Mouse (Mus musculus): ENCODE measurements around the gene BC048671.

BC048671 gene

GRCm38 (mm10) chr6:90300919-90301318, at the start of gene BC048671:
TSS of gene BC048671 (plus strand) at chr6:90301219.
- in situ Hi-C loops (cut with MboI): no loop called here

GRCm38 (mm10) chr6:90288265-90288664, 12.8 kb upstream of the BC048671 start:
- in situ Hi-C loops (cut with MboI): no loop called here

GRCm38 (mm10) chr6:90306315-90306975, 5.4 kb downstream of the BC048671 start:
- in situ Hi-C loops (cut with MboI): no loop called here

DNA sequence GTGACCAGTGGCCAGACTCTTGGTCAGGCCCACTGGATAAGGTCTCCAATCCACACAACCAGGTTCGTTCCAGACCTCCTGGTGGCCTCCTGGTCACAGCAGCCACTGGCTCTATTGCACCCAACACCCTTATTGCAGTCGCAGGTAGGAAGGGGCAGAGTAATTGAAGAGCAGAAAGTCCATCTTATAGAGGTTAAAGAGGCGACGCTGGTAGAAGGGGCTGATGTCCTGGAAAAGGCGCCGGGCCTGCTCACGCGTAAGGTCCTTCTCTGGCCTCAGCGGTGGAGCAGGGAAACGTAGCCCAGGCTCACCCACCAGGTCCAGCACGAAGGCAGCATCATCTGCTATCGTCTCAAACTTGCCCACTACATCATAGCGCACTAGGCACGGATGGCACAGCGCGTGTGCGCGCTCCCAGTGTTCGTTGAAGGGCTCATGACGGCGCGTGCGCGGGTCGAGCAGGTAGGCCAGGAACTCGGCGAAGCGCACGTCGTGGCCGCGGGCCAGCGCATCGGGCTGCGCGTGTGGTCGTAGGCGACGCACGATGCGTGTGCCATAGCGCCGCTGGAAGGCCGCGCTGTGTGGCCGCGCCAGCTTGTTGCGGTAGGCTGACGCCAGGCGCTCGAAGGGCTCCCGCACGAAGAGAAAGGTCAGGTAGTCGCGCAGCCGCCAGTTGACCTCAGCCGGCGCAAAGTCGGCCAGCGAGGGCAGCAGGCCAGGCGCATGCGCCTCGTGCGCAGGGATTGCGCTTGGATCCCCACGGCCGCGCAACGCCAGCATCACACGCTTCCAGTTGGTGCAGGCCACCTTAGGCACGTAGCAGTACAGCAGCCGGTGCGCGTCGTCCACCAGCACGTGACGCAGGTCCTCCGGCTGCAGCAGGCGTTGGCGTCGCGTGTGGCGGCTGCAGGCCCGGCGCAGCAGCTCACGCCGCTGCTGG, 8.1 kb downstream of the BC048671 start:
- in situ Hi-C loops (cut with MboI): no loop called here

- in situ Hi-C loops (cut with MboI): no loop called here
Observed at GRCm38 (mm10) chr6:90315961-90316360, 14.9 kb downstream of the BC048671 start.

GRCm38 (mm10) chr6:90317510-90318258, 16.7 kb downstream of the BC048671 start:
- in situ Hi-C loops (cut with MboI): no loop called here

- in situ Hi-C loops (cut with MboI): no loop called here
Observed at GRCm38 (mm10) chr6:90319019-90319418, 18.0 kb downstream of the BC048671 start.

DNA sequence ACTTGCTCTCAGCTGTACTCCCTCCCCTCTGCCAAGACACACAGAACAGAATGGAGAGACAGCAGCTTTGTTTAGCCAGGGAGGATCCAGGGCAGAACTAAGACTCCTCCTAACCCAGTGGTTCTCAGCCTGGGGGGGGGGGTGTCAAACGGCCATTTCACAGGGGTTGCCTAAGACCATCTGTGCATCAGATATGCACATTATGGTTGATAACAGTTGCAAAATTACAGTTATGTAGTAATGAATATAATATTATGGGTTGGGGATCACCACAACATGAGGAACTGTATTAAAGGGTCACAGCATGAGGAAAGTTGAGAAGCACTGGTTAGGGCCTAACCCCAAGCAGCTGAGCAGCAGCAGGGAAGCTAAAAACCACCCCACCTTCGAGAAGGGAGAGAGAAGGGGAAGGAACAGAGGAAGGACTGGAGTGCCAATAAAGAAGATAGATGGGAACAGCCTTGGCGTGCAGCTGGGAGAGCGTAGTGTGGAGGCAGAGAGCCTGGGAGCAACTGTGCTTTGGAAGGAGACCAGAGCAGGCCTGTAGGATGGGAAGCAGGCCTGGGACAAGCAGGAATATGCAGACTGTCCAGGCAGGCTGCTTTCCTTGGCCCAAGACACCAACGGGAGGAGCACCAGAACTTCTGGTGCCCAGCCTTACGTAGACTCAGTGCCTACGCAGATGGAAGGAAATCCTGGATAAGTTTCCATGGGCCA, 18.6 kb downstream of the BC048671 start:
- in situ Hi-C loops (cut with MboI): no loop called here

DNA sequence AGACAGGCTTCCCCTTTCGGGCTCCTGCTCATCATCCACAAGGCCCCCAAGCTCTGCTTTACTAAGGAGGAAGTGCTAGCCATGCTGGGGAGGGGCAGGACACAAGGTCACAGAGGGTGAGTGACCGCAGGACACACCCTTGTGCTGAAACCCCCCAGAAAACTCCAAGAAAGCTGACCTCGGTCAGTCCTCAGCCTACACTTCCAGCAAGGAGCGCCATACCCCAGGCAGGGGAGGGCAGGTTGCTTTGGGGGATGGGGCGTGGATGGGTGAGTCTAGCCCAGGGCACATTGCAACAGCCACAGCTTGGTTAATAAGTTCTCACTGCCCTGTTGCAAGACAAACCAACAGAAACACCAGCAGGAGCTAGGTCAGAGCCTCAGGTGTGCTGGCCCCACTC, 19.4 kb downstream of the BC048671 start:
- in situ Hi-C loops (cut with MboI): no loop called here

DNA sequence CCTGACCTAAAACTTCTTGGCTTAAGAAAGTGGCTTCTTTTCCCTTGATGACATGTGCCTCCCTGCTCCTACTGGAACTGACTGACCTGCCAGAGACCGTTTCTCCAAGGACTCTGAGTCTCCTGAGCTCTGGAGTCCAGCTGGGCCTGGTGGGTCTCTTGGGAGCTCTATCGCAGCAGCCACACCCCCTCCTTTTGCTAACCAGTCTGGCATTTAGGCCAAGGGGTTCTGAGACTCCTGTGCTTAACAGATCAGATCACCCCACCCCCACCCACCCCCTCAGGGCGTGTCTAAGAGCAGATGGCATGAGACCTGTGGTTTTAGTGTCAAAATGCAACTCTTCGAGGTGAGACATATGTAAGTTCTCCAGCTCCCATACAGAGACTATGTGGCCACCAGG, 20.8 kb downstream of the BC048671 start:
- in situ Hi-C loops (cut with MboI): no loop called here

GRCm38 (mm10) chr6:90324026-90324425, 23.0 kb downstream of the BC048671 start:
- in situ Hi-C loops (cut with MboI): no loop called here

GRCm38 (mm10) chr6:90324463-90324862, 23.4 kb downstream of the BC048671 start:
- in situ Hi-C loops (cut with MboI): no loop called here

- in situ Hi-C loops (cut with MboI): no loop called here
Observed at GRCm38 (mm10) chr6:90324991-90325390, 24.0 kb downstream of the BC048671 start, which contains the start of gene Chst13. TSS of gene Chst13 (minus strand) at chr6:90325185.

DNA sequence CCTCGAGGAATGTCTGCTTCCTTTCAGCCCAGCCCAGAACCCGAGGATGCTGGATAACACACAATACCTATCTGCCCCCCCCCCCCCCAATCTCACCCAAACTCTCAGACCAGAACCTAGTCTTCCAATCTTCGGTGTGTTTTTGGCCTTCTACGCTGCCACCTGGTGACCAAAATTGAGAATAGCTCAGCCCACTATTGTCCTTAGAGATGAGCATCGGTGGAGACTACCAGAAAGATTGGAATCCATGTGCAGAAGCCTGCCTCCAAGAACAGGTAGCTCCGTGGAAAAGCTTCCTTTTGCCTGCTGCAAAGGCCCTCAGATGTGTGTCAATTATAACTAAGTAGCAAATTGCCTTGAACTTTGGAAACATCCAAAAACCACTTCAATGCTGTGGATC, 26.7 kb downstream of the BC048671 start:
- in situ Hi-C loops (cut with MboI): no loop called here

- in situ Hi-C loops (cut with MboI): no loop called here
Observed at GRCm38 (mm10) chr6:90329953-90330352, 28.9 kb downstream of the BC048671 start.

GRCm38 (mm10) chr6:90332561-90333425, 31.8 kb downstream of the BC048671 start, which contains the start of gene Uroc1:
TSS of gene Uroc1 (plus strand) at chr6:90333284.
- in situ Hi-C loops (cut with MboI): no loop called here

- in situ Hi-C loops (cut with MboI): no loop called here
Observed at GRCm38 (mm10) chr6:90334244-90334643, 33.2 kb downstream of the BC048671 start.

- in situ Hi-C loops (cut with MboI): no loop called here
Observed at GRCm38 (mm10) chr6:90342343-90342742, 41.3 kb downstream of the BC048671 start.

GRCm38 (mm10) chr6:90347183-90347582, 46.2 kb downstream of the BC048671 start:
- in situ Hi-C loops (cut with MboI): no loop called here

DNA sequence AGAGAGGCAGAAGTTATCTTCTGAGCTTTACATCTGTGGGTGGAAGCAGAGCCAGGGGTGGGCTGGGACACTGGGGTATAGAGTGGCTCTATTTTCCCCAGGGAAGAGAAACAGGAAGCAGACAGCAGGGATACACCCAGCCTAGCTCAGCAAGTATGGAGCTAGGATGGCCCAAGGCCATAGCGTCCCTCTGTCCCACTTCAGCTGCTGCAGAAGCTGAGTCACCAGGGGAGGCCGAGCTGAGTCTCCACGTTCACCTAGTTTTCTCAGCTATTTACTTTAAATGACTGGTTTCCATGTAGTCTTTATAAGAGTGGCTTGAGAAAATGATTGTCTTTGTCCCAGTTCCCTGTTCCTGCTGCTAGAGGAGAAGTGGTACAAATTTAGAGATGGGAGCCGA, 47.5 kb downstream of the BC048671 start:
- in situ Hi-C loops (cut with MboI): no loop called here

DNA sequence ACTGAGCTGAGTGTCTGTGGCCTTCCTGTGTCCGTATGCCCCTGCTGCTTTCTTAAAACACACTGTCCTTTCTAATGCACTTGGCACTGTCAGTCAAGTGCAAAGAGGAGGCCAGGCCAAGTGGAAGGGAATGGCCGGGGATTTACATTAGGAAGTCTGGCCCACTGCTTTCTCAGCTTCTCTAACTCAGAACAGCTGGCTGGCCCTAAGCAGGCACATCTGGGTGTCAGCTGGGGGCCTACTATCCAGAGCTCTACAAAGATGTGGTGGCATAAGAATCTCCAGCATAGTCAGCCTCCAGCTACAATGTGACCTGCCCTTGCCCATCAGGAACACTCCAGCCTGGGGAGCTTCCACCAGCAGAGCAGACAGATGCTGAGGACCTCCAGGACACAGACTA, 49.0 kb downstream of the BC048671 start:
- in situ Hi-C loops (cut with MboI): no loop called here

All from mature B cell (primary cell).